Mouse (Mus musculus): ENCODE results near the gene Gm26897. TPM values are rescaled to one million over a fixed set of nuclear protein-coding genes. Genes with fewer than 3 reads are reported as not detected.
A peak's percentile ranks its signal among the peaks of the same experiment; 100 is the strongest.

Gene Gm26897
- polyA plus RNA-seq, 1 experiment: not detected

DNA sequence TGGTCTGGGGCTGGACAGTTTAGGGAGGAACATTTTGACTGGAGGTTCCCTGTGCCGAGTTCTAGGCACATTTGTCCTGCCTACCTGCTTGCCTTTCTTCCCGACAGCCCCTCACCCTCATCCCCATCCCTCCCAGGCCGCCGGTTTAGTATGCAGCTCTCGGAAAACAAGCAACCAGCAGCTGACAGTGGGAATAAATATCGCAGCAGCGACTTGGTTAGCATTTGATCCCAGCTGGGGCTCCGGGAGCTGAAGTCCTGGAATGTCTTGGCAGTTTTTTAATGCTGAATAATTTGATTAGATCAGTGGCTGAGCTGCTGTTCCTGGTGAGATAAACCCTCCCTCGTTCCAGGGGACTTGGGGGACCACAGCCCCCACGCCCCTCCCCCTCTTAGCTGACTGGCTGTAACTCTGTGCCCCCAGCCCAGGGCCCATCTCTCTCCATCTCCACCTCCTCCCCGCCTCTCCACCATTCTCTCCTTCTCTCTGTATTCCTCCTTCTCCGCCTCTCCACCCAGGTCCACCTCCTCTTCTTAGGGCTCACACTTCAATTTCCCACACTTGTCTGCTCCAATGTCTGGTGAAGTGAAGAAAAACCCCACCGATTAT, 8.7 kb downstream of the Gm26897 start:
- peaks cover 49% of the 10 kb centered on the region for H3K27me3 ChIP-seq (replicated peaks)
- TF ChIP-seq FLI1 (IDR thresholded peaks at IDR 0.05; ENCODE audit: low read length): no peak
- TF ChIP-seq GATA1 (IDR thresholded peaks at IDR 0.05; ENCODE audit: borderline replicate concordance, low read length): no peak
- H3K4me3 ChIP-seq (replicated peaks): no peak overlapping the region
- H3K4me1 ChIP-seq: no peaks in the 10 kb centered on the region
- H3K36me3 ChIP-seq (replicated peaks; ENCODE audit: low read length): no peaks in the 10 kb centered on the region
- no peaks in the 10 kb centered on the region; the same call in 1 of the 2 replicates for H3K9me3 ChIP-seq

DNA sequence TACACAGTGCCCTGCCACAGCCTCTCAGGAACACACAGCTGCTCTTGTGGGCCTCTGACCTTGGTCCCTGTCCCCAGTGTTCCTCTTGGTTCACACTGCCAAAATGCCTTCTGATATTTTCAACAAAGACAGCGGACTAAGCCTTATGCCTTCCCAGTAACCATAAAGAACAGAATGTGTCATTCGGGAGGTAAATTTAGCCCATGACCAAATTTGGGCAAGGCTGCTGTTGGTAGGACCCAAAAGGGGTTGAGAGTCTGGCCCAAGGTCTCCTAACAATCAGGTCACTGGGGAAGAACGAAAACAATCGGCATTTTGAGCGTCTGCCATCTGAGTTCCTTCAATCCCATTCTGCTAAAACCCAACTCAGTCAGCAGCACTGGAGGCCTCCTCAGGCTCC, 15.9 kb downstream of the Gm26897 start:
- H3K27me3 ChIP-seq (replicated peaks): peaks cover 22% of the 10 kb centered on the region
- H3K4me3 ChIP-seq (replicated peaks): no peak overlapping the region
- no peaks in the 10 kb centered on the region for H3K36me3 ChIP-seq (replicated peaks; ENCODE audit: low read length)
- TF ChIP-seq FLI1 (IDR thresholded peaks at IDR 0.05; ENCODE audit: low read length) (no peak), GATA1 (IDR thresholded peaks at IDR 0.05; ENCODE audit: borderline replicate concordance, low read length) (no peak)
- no peaks in the 10 kb centered on the region; the same call in 1 of the 2 replicates for H3K9me3 ChIP-seq
- H3K4me1 ChIP-seq: no peaks in the 10 kb centered on the region; the same call in 1 of the 2 replicates

DNA sequence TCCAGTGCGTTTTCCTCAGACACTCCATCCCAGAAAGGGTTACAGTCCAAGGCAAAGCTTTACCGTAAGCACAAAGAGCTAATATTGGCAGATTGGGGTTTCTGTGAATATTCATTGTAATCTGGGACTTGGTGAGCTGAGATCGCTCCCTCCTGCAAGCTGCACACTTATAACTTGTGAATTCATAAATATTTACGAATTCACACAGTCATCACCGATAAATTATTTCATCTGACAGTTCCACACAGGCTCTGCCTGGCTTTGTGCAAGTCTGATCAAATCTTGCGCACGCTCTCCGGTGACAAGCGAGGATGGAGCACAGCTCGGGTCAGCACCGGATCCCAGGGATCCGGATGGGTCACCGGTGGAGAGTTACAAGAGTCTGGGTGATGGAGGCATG, 16.4 kb downstream of the Gm26897 start:
- Histone ChIP-seq H3K36me3 (replicated peaks; ENCODE audit: low read length) (no peaks in the 10 kb centered on the region), H3K9me3 (no peaks in the 10 kb centered on the region; the same call in 1 of the 2 replicates), H3K4me3 (replicated peaks) (no peak overlapping the region), H3K27me3 (replicated peaks) (peaks cover 20% of the 10 kb centered on the region), H3K4me1 (no peaks in the 10 kb centered on the region; the same call in 1 of the 2 replicates)
- TF ChIP-seq GATA1 (IDR thresholded peaks at IDR 0.05; ENCODE audit: borderline replicate concordance, low read length) (no peak), FLI1 (IDR thresholded peaks at IDR 0.05; ENCODE audit: low read length) (no peak)

DNA sequence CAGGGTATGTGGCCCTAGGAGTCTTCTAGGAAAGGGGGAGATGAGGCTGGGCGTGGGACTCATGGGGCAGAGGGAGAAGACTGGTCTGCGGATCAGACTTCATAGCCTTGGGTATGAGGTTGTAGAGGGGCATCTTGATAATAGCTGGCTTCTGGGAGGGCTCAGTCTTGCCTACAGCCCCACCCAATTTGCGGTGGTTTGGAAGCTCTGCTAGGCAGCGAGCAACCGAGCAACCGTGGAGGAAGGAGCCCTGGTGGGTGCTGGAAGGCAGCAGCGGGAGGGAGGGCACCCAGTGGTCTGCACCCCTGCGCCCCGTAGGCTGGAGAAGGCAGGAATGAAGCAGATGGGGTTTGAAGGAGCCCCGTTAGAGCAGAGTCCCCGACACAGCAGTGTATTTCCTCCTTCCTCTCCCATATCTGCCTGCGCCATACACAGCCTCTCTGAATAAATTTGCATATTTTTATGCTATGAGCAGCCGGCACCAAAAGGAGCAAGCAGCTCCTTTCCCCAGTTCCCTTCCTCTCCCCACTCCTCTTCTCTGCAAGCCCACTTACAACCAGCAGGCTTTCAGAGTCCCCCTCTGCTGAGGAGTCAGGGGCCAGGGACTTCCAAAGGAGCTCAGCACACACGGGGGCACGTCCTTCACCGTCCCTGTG, 20.9 kb downstream of the Gm26897 start:
- Histone ChIP-seq H3K4me1 (no peaks in the 10 kb centered on the region; the same call in 1 of the 2 replicates), H3K36me3 (replicated peaks; ENCODE audit: low read length) (no peaks in the 10 kb centered on the region), H3K4me3 (replicated peaks) (peak overlapping the region; percentile 28), H3K9me3 (peaks cover 16% of the 10 kb centered on the region), H3K27me3 (replicated peaks) (peaks cover 23% of the 10 kb centered on the region)
- TF ChIP-seq FLI1 (IDR thresholded peaks at IDR 0.05; ENCODE audit: low read length) (no peak), GATA1 (IDR thresholded peaks at IDR 0.05; ENCODE audit: borderline replicate concordance, low read length) (no peak)

DNA sequence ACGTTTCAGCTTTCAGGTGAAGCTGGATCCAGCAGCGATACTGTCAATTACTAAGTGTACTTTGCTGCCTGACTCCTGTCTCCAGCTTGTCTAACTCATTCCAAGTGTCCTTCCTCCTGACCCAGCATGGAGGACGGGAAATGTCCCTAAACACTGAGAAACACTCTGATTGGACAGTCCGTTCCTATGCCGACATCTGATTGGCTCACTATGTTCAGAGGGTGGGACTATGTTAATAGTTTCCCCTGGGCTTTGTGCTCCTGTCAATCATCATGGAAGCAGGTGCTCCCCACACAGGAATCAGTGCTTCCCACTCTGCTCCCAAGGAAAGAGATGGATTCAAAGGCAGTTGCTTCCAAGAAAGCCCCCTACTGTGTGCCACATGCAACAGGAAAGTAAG, 21.6 kb downstream of the Gm26897 start:
- TF ChIP-seq FLI1 (IDR thresholded peaks at IDR 0.05; ENCODE audit: low read length) (no peak), GATA1 (IDR thresholded peaks at IDR 0.05; ENCODE audit: borderline replicate concordance, low read length) (no peak)
- H3K9me3 ChIP-seq: peaks cover 16% of the 10 kb centered on the region
- peaks cover 26% of the 10 kb centered on the region for H3K27me3 ChIP-seq (replicated peaks)
- H3K4me3 ChIP-seq (replicated peaks): no peak overlapping the region
- no peaks in the 10 kb centered on the region; the same call in 1 of the 2 replicates for H3K4me1 ChIP-seq
- no peaks in the 10 kb centered on the region for H3K36me3 ChIP-seq (replicated peaks; ENCODE audit: low read length)

DNA sequence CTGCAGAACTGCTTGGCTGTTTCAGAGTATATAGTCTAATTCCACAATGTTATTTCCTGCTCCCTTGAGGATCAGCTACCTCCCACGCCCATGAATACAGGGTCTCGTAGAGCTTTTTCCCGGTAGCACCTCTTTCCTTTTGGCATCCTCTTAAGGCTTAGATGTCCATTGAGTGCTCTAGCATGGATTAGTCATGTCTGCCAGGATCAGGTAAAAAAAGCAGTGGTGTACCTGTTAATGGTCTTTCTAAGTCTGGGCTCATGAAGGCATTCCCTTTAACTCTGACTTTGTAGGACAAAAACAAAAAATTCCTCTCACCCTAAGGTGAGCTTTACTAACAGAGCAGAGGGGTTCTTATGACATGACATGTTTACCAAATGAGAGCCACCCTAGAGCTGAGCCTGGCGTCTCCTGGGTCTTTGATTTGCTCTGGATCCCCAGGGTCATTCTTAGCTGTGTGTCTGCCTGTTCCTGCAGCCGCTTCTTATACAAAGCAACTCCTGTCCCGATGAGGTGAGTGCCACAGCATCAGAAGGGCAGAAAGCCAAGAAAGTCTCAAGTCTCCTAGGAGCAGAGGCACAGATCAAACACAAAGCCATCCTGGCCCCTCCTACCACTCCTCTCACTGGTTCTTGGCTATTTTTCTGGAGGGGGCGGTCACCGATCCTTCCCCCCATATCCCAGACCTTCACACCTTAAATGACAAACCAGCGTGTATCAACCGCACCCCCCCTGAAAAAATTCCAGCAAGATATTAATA, 27.2 kb downstream of the Gm26897 start:
- no peaks in the 10 kb centered on the region for H3K36me3 ChIP-seq (replicated peaks; ENCODE audit: low read length)
- no peaks in the 10 kb centered on the region for H3K4me1 ChIP-seq
- H3K9me3 ChIP-seq: peaks cover 9% of the 10 kb centered on the region
- no peak for TF ChIP-seq FLI1 (IDR thresholded peaks at IDR 0.05; ENCODE audit: low read length)
- no peak for TF ChIP-seq GATA1 (IDR thresholded peaks at IDR 0.05; ENCODE audit: borderline replicate concordance, low read length)
- peaks cover 47% of the 10 kb centered on the region for H3K27me3 ChIP-seq (replicated peaks)
- H3K4me3 ChIP-seq (replicated peaks): no peak overlapping the region

DNA sequence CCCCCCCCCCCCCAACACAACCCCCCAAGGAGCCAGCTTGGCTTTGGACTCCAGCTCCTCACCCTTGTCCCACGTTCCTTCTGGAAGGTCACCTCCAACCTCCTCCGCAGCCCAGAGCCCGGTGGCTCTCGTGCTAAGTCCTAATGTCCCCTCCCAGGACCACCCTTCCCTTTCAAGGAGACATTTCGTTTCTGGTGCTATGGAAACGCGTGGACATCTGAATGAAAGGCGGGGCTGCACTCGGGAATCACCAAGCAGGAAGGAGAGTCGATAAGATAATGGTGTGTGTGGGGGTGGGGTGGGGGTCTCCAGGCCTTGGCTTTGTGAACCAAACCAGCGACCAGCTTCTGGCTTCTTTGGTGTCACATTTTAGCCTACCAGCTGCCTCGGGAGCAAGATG, 27.9 kb downstream of the Gm26897 start:
- peaks cover 6% of the 10 kb centered on the region; the same call in 1 of the 2 replicates for H3K9me3 ChIP-seq
- peaks cover 48% of the 10 kb centered on the region for H3K27me3 ChIP-seq (replicated peaks)
- no peaks in the 10 kb centered on the region for H3K36me3 ChIP-seq (replicated peaks; ENCODE audit: low read length)
- no peak overlapping the region for H3K4me3 ChIP-seq (replicated peaks)
- H3K4me1 ChIP-seq: no peaks in the 10 kb centered on the region
- TF ChIP-seq FLI1 (IDR thresholded peaks at IDR 0.05; ENCODE audit: low read length) (no peak), GATA1 (IDR thresholded peaks at IDR 0.05; ENCODE audit: borderline replicate concordance, low read length) (no peak)

DNA sequence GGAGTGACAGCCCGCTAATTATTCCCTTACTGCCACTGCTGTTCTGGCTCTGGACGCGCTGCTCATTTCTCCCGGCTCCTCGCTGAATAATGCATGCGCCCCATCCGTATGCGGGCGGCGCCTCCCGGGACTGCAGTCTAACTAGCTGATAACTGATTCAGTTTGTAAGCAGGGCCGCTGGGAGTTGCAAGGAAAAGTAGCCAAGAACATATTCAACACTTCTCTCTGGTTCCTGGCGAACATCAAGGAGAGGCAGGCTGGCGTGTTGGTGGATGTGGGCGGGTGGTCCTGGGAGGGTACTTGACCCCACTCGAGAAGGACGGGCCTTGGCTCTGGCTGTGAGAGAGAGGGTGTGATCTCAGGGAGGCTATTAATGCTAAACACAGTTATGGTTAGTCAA, 28.4 kb downstream of the Gm26897 start:
- Histone ChIP-seq H3K27me3 (replicated peaks) (peaks cover 50% of the 10 kb centered on the region), H3K4me3 (replicated peaks) (no peak overlapping the region), H3K9me3 (0 out of 2 replicates have a peak, but pooled peaks cover 3% of the 10 kb centered on the region), H3K4me1 (no peaks in the 10 kb centered on the region), H3K36me3 (replicated peaks; ENCODE audit: low read length) (no peaks in the 10 kb centered on the region)
- TF ChIP-seq GATA1 (IDR thresholded peaks at IDR 0.05; ENCODE audit: borderline replicate concordance, low read length) (no peak), FLI1 (IDR thresholded peaks at IDR 0.05; ENCODE audit: low read length) (no peak)

DNA sequence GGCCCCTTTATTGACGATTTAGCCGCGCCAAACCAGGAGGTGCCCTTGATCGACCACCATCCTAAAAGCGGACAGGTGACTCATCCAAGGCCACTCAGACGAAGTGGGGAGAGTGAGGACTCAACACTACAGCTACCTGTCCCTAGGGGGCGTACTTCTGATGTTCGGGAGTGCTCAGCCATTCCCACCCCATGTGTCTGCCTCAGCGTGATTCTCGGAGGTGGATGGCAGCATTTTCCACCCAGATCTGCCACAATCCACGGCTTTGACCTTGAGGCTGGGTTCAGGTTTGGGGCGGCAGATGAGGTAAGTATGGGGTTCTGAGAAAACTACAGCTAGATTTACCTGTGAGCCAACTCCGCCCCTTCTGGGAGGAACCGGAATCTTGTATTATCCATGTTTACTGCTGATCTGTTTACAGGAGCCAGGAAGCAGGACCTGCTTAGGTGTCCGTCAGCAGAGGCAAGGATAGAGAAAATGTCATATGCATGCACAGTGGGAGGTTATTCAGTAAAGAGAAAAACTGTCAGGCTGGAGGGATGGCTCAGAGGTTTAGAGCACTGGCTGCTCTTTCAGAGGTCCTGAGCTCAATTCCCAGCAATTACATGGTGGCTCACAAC, 32.1 kb downstream of the Gm26897 start:
- Histone ChIP-seq H3K9me3 (no peaks in the 10 kb centered on the region), H3K27me3 (replicated peaks) (peaks cover 58% of the 10 kb centered on the region), H3K36me3 (replicated peaks; ENCODE audit: low read length) (no peaks in the 10 kb centered on the region), H3K4me3 (replicated peaks) (no peak overlapping the region), H3K4me1 (no peaks in the 10 kb centered on the region)
- TF ChIP-seq GATA1 (IDR thresholded peaks at IDR 0.05; ENCODE audit: borderline replicate concordance, low read length): no peak
- no peak for TF ChIP-seq FLI1 (IDR thresholded peaks at IDR 0.05; ENCODE audit: low read length)
